Mouse (Mus musculus) left cerebral cortex, postnatal 10 days (tissue): Measurements from ENCODE around the gene Zfp868. TPM values are rescaled to one million over a fixed set of nuclear protein-coding genes. Genes with fewer than 3 reads are reported as not detected.
"Not testable (repeated sequence)": the region's sequence is repeated elsewhere in the genome, so short reads cannot be mapped to it uniquely, and the experiment has no call there.

ENCODE experiments used
- DNase-seq, 2 experiments: peaks; one replicate each; pipeline ENCODE4 v3.0.0; 2021 to 2022; ENCODE audit warnings: low spot score in 2 of 2, mixed read lengths in 1 of 2; ENCODE audit errors: extremely low spot score in 1 of 2
- intact Hi-C: fragments of 180-260 bp; cut with DNase I; formaldehyde crosslinking; loops from one replicate; pipeline ENCODE4 v1.15.1; 2025
- total RNA-seq, 2 experiments: library from RNA; stranded (reverse); gene quantifications; 2 replicates each; pipeline ENCODE4 v1.2.3; 2021

Zfp868 gene
- 10 to 100 TPM; 17.3 to 18.6 TPM for total RNA-seq

- intact Hi-C loops = loop anchor here (1.0 kb wide), 1 partner anchor 91 kb away; no protein-coding TSS in a partner anchor
- peak; percentile 96 to 99 for DNase-seq
Measured at GRCm38 (mm10) chr8:69625095-69625789, at the start of gene Zfp868. Gene Zfp868, minus strand, starts transcription at chr8:69625548.

- intact Hi-C loops, DNase-seq: not testable (repeated sequence)
Measured at GRCm38 (mm10) chr8:69665051-69665450, 39.7 kb upstream of the Zfp868 start.

- DNase-seq = no peak
- intact Hi-C loops = no loop called here
Measured at GRCm38 (mm10) chr8:69661294-69661693, 35.9 kb upstream of the Zfp868 start.

- intact Hi-C loops = no loop called here
Measured at GRCm38 (mm10) chr8:69654358-69654981, 29.1 kb upstream of the Zfp868 start, which contains the start of gene Zfp964. Gene Zfp964, plus strand, starts transcription at chr8:69654479.

GRCm38 (mm10) chr8:69653808-69654357 is 28.5 kb upstream of the Zfp868 start:
- intact Hi-C loops = no loop called here
- no peak for DNase-seq

More at GRCm38 (mm10) chr8:69654358-69654981, 29.1 kb upstream of the Zfp868 start, which contains the start of gene Zfp964:
- peak; percentile 94 to 95 for DNase-seq

GRCm38 (mm10) chr8:69618078-69618477 is 7.3 kb downstream of the Zfp868 start:
- DNase-seq = no peak
- intact Hi-C loops = no loop called here

- intact Hi-C loops = no loop called here
- DNase-seq = no peak
Measured at GRCm38 (mm10) chr8:69614687-69615086, 10.7 kb downstream of the Zfp868 start.

- DNase-seq, intact Hi-C loops: not testable (repeated sequence)
Measured at GRCm38 (mm10) chr8:69597598-69597997, 27.8 kb downstream of the Zfp868 start.

- intact Hi-C loops = no loop called here
- peak in 1 of 2 experiments; percentile 56 for DNase-seq
Measured at GRCm38 (mm10) chr8:69584611-69585202, 40.6 kb downstream of the Zfp868 start.

GRCm38 (mm10) chr8:69584201-69584600 is 41.1 kb downstream of the Zfp868 start:
- intact Hi-C loops, DNase-seq: not testable (repeated sequence)

Other genes starting within 250 kb of the Zfp868 start
- under 1 TPM; 0.13 to 0.22 TPM for gene Gm9495, start 172.0 kb downstream of the Zfp868 start, total RNA-seq
- gene Gm7697, start 102.6 kb downstream of the Zfp868 start, total RNA-seq = not detected
- gene Zfp964, start 28.9 kb upstream of the Zfp868 start, total RNA-seq = 1 to 10 TPM; 3.1 to 3.5 TPM
- gene Zfp869, start 85.2 kb upstream of the Zfp868 start, total RNA-seq = 10 to 100 TPM; 16.8 to 17.1 TPM
- 1 to 10 TPM; 3.9 to 4.5 TPM for gene Zfp963, start 124.4 kb upstream of the Zfp868 start, total RNA-seq
- gene Gm20422, start 149.3 kb upstream of the Zfp868 start, total RNA-seq = 1 to 10 TPM in 1 of 2 experiments, not detected in 1; 2.8 TPM
- 10 to 100 TPM; 44.8 to 48.2 TPM for gene Atp13a1, start 165.6 kb upstream of the Zfp868 start, total RNA-seq
- 10 to 100 TPM; 30.8 to 31.1 TPM for gene Zfp866, start 165.6 kb upstream of the Zfp868 start, total RNA-seq
- 10 to 100 TPM; 30.6 to 31.6 TPM for gene Gmip, start 183.1 kb upstream of the Zfp868 start, total RNA-seq
- 1 to 10 TPM; 1.9 to 2.2 TPM for gene Lpar2, start 196.9 kb upstream of the Zfp868 start, total RNA-seq
- gene Pbx4, start 206.9 kb upstream of the Zfp868 start, total RNA-seq = 10 to 100 TPM; 20.6 to 25.4 TPM